Mouse (Mus musculus): Measurements from ENCODE around the gene Rsph14.

Rsph14 gene

DNA sequence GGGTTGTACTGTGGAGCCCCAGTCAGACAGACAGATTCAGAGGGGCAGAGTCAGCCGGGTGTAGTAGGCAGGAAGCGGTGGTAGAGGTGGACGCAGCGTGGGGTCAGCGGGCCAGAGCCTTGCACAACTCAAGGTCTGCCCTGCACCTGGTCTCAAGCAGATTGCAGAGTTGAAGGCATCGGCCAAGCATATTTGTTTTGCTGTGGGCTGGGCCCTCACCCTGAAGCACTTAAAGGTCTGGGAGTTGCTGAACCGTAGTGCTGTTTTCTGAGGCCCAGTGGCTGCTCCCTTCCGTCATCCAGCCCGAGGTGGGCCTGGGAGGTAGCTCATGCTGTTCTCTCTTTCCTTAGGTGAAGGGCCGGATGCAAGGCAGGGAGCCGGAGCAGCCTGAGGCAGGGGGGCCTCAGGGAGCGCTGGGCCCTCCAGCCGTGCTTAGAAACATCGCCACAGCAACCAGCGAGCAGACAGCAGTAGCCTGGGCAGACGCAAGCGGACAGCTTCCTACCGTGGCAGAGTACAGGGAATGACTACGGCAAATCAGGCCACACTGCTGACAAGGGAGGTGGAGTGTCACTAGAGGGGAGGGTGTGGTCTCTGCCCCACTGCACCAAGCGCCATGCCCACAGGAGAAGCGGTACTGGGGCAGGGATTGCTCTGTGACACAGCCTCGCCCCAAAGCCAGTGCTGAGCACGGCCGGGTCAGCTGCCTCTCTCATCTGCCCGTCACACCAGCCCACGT, 41.6 kb downstream of the Rsph14 start:
- no peak for DNase-seq

DNA sequence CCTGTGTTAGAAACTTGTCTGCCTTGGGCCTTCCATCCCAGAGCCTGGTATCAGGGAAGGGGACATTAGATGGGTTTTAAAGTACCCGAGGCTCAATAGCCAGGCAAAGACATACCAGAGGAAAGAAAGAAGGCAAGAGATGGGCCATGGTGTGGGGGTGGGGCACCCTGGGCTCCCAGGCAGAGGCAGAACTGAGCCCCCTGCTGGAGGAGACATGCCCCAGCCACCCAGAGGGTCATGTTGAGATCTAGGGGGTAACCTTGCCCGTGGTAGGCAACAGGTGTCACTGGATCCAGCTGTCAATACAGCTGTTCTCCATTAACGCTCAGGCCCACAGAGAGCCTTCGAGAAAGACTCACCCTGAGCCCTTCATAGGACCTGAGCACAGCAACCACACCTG, 42.6 kb downstream of the Rsph14 start:
- DNase-seq, result no peak

DNA sequence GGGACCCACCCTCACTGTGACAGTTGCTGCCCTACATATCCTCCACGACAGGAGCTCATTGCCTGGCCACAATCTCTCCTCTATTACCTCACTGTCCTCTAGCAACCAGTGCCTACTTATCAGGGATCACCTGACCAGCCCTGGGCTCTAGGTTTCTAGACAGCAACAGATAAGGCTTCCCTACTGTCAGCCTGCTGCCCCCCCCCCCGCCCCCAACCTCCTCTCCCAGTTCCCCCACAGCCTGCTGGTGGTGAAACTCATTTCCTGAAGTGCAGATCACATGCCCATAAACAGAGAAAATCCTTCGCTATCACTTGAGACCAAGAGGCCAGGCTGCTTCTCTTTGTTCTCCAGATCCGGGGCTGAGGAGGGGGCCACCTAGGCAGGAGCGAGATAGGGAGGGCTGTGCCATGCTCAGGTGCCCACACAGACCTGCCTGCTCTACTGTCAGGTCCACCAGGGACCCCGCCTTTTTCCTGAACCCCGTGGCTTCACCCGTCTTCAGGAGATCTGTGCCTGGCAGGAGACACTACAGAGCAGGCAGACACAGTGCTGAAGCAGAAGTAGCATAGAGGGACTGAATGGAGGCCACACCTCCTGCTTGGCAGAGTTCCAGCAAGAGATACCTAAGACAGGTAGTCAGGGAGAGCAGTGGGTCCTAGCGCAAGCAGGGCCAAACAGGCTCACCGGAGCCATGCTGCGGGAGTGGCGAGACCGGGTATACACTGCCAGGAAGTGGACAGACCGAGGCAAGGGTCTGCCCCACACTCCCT, 44.5 kb downstream of the Rsph14 start:
- DNase-seq, result no peak

DNA sequence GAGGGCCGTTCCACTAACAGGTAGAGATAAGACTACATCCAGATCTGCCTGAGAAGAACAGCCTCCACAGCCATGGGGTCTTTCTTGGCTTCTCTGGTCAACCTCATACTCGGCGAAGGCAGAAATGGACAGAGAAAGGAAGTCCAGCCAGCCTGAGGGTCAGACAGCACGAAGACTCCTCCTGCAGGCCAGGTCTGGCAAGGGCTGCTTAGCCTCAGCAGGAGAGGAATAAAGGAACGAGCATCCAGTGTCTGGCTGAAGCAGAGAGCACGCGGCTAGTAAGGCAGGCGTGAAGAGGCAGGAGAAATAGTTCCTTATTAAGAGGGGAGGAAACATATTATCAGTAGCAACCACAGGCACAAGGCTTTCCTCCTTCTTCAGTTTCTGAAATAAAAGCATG, 49.2 kb downstream of the Rsph14 start:
- no peak for DNase-seq

DNA sequence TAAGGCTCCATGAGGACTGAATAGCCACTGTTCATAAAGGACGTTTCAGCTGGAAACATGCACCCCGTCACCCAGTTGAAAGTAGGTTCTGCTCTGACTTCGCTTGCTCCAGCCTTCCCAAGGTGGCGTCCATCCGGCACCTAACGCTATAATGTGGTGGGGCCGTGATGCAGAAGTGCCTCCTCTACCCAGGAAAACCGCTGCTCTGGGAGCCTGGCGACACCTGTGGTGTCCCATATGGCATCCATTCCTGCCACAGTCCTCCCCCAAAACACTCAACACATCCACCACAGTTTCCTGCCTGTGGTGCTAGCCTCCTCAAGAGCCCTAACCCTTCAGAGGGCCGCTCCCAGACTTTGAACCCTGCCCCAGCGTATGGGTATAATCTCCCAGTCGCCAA, 51.2 kb downstream of the Rsph14 start:
- no peak for DNase-seq

DNA sequence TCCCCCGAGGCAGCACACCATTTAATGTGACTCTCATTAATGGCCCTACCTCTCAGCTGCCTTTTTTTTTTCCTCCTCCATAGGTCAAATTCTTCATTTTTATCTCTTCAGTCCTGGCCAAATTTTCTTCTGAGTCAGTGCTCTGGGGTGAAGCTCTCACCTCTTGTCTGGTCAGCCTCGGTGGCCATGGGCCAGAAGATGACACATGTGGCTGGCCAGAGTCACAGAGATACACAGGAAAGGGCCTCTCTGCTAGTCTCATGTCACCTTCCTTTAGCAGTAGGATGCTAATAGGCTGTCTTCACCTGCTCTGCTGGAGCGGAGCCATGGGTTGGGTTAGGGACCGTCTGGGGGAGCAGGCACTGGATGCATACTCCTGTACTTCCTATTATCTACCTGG, 54.3 kb downstream of the Rsph14 start:
- DNase-seq, result peak in 1 of 2 experiments; percentile 41

DNA sequence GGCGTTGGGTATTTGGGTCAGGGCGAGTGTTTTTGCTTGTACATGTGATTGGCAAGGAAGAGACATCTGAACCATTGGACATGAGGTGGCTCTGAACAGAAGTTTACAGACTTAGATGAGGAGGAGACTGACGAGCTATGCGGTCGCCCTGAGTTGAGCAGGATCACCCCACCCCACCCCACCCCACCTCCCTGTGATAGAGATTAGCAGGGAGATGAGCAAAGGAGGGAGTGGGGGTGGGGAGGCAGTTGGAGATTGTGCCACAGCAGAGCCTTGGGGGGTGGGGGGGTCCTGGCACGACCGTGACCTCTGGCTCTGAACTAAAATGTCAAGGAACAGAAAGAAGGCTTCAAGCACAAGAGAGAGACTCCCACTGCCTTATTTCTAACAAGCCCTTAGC, 56.0 kb downstream of the Rsph14 start:
- DNase-seq, result no peak

DNA sequence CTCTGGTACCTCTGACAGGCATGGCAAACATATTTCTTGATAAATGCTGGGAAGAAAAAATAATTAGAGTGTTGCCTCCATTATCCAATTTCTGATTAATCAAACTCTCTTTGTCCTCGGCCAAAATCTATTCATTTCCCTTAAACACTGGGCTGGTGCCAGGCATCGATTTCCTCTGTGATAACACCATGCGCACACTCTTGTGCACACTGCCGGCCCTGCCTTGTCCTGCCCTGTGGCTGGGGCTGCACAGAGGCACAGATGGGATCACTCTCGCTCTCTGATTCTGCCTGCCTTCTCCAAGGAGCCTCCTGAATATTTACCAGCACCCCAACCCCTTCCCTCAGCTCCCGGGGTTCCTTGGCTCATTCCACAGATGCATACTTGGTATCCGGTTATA, 56.8 kb downstream of the Rsph14 start:
- no peak for DNase-seq

DNA sequence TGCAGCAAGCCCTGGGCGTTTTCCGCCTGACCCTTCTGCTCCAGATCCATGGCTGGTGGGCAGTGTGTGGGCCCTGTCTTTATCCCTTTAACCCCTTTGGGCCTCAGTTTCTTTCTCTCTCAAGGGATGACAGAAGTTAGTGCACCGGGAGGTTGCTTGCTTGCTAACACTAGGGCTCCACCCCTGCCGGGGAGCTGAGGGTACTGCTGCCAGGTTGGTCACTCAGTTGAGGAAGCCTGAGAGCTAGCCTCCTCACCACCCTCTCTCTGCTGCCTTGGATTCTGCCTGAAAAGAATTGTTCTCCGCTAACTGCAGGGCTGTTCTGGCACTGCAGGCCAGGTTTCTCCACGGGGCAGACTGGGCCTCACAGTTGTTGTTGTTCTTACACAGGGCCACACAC, 59.4 kb downstream of the Rsph14 start:
- DNase-seq, result no peak

DNA sequence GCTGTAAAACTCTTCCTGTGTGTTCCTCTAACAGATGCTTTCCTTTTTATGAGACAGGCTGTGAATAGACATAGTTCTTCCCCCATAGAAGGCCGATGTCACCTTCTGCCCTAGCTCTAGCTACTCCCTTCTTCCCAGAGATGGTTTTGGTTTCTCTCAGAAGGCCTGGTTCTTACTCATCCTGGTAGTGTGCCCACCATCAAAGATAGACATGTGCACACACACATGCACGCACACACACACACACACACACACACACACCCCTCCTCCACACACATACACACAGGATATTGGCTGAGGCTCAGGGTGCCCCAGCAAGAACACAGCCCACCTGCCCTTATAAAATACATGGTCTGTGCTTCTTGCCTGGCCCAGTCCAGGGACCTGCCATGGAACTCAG, 63.1 kb downstream of the Rsph14 start:
- DNase-seq, result no peak

DNA sequence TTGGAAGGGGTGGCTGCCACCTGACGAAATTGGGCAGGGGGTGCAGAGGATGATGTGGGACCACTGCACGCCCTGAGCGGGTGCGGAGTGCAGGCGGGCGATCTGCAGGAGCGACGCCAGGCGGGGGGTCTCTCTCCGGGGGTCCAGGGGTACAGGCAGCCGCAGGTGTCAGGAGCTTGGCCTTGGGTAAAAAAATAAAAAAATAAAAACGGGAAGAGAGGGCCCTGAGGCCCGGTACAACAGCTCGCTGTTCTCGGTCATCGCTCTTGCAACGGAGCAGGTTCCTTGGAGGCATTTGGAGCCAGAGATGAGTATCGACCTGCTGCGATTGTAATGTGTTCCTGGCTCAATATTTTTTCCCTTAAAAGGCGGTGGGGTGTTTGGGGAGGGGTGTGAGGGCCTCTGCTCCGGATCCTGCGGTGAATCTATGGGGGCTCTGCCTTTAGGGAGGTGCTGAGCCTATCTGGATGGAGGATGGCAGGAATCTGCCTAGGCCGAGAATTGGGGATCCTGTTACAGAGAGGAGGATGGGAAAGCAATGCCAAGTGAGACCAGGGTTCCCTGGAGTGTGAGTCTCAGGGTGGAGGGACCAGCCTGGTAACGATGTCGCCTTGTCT, 64.6 kb downstream of the Rsph14 start:
- peak; percentile 59 to 63 for DNase-seq

DNA sequence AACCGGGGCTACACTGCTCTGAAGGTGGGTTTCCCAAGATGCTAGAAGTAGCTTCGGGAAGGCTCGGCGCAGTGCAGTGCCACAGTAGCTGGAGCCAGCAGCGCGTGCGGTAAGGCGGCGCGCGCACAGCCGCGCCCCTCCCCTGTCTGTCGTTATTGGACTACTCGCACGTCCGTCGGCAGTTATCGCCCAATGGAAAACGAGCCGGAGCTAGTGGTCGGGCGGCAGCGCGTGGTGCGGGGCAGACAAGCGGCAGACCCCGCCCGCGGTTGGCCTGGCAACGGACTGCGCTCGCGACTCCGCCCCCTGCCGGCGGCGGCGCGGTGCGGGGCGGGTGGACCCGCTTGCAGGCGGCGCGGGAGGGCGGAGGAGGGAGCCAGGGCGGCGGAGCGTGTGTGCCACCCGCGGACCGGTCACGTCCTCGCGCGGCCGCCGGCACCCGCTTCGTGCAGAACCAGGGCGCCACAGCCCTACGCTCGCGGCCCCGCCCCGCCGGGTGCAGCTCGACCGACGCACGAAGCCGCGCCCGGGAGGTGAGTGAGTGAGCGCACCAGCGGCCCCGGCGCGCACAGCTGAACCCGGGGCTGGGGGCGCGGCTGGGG, 65.4 kb downstream of the Rsph14 start, which contains the start of gene Gnaz:
Gnaz (plus strand) TSS at position 328 of the 602 bp plus-strand sequence.
- peak; percentile 99 for DNase-seq

DNA sequence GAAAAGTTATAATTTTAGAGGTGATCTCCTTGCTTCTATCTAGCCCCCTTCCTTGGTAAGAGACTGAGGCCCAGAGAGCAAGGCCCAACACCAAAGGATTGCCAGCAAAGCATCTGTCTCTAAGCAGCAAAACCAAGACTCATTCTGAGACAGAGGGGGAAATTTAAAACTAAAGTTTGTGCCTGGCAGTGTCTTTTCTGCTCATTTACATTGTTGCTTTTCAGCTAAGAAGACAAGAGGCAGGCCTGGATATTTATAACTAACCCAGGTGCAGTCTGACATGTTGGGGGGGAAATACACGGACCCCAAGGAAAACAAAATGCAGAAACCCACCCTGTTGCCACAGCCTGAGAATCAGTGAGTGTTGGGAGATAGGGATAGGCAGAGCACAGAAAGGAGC, 68.0 kb downstream of the Rsph14 start:
- DNase-seq, result no peak

DNA sequence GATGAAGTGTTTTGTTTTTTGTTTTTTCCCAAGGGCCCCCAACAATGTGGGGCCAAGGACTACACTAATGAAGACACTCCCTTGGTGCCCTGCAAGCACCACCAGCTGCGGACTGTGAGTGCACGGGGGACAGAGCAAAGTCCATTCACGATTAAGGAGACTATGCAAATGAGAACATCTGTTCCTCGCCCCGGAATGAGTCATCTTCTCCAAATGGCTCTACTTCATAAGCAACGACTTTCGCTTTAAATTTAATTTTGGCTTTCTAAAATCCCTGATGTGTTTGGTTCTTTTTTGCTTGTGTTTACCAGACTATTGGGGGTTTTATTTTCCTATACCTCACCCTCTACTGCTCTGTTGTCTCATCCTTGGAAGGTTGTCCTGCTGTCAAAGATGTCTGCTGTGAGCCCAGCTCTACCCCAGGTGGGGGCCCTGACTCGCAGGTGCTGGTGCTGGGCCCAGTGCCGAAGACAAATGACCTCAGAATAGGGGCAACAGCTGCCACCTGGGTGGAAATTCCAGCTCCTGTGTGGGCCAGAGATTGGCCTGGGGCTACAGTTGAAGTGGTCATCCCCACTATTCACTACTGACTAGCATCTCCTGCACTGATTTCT, 79.4 kb downstream of the Rsph14 start:
- no peak for DNase-seq

DNA sequence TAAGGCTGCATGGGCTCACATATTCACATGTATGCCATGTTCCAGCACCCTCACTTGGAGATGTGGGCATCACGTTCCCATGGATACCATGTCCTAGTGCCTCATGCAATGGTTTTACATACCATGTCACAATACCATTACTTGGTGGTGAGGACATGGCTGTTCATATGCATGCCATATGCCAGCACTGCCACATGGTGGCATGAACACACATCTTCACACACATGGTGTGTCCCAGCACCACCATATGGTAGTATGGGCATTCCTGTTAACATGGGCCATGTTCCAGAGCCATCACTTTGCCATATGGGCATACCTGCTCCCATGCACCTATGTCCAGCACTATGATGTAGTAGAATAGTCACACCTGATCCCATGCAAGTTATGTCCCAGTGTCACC, 91.6 kb downstream of the Rsph14 start:
- no peak for DNase-seq

DNA sequence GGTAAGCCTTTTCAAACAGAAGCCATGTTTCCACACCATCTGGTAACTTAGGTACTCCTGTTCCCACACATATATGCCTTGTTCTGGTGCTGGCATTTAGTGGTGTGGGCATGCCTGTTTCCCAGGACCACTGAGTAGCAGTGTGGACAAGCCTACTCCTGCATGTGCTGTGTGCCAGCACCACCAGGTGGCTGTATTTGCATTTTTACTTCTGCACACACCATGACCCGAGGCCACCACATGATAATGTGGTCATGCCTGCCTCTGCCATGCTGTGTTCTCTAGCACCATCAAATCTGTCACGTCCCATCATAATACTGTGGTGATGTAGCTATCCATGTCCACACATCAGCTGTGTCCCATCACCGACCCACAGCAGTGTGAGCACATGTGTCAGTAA, 93.1 kb downstream of the Rsph14 start:
- no peak for DNase-seq

DNA sequence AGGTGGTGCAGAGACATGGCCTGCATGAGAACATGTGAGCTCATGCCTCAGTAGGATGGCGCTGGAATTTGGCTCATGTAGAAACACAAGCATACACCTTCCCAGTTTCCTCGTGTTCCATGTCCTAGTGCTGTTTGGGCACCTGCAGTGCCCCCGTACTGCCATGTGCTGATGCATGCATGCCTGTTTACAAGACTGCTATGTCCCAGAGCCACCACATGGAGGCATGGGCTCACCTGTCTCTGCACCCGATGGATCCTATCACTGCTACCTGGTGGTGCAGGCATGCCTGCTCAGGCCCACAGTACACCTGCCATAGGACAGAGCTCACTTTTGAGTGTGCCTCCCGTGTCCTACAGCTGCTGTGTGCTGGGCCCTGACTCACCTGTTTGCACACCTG, 94.0 kb downstream of the Rsph14 start:
- DNase-seq, result no peak

DNA sequence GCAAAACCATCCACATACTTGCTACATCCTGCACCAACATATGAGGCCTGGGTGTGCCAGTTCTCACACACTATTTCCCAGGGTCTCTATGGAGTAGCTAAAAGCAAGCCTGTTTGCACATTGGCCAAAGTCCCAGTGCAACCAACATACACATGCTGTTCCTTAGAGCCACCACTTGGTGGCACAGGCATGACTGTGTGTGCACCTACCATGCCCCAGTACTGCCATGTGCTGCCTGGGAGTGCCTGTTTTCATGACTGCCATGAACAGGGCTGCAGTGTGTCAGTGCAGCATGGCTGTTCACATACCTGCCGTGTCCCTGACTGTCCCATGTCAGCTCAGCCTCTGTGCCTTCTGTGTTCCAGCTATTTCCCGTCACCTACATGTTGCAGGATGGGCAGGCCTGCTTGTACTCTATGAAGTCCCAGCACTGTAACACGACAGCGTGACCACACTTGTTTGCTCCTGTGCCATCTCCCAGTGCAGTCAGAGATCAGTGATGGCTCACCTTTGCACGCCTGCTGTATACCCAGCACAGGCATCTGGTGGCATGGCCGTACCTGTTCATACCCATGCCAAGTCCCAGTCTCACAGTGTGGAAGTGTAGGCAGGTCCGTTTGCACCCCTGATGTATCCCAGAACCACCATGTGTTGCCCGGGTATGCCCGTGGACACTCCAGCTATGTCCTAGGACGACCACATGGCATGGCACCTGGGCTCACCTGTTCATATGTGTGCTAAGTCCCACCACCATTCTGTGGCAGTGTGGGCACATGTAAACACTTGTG, 95.2 kb downstream of the Rsph14 start:
- no peak for DNase-seq

DNA sequence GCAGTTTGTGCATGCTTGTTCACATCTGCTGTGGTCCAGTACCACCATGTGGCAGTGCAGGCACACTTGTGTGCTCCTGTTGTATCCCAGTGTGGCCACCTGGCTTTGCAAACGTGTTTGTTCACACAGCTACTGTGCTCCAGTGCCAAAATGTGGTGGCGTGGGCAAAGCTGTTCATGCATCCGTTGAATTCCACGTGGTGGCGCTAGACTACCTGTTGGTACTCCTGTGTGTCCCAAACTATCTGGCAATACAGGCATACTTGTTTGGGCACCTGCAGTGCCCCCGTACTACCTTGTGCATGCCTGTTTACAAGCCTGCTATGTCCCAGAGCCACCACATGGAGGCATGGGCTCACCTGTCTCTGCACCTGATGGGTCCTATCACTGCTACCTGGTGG, 97.4 kb downstream of the Rsph14 start:
- peak in 1 of 2 experiments; percentile 33 for DNase-seq

DNA sequence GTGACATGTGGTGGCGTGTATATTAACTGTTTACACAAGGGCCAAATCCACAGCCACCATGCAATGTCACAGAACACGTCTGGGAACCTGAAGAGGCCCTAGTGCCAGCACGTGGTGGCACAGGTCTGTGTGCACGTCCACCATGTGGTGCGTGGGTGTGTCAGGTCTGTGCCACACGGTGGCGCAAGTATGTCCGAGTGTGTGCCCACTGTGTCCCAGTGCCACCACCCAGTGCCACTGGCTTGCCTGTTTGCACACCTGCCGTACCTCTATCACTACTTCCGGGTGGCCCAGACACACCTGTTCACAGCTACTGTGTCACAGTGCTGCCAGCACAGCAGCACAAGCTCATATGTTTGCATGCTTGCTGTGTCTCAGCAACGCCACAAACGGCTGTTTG, 97.9 kb downstream of the Rsph14 start:
- no peak for DNase-seq

DNA sequence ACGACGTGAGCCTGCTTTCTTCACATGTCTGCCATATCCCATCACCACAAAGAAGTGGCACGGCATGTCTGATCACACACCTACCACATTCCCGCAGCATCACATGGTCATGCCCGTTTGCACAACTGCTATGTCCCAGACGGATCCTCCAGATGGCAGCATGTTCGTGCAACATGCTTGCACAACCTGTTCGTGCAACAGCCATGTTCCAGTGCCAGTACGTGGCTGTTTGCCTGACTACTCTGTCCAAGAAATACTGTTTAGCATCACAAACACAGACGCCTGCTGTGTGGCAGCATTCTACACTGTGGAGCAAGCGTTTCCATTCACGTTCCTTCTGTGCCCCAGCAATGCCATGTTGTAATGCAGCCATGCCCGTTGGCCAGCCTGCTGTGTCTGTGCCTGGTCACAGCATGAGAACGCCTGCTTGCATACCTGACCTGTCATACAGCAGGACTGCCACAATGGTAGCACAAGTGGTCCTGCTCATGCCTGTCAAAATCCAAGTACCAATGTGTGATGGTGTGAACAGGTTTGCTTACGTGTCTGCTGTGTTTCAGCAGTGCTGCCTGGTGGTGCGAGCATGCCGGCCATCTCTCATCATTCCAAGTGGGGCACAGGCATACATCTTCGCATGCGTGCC, 98.7 kb downstream of the Rsph14 start:
- no peak for DNase-seq

DNA sequence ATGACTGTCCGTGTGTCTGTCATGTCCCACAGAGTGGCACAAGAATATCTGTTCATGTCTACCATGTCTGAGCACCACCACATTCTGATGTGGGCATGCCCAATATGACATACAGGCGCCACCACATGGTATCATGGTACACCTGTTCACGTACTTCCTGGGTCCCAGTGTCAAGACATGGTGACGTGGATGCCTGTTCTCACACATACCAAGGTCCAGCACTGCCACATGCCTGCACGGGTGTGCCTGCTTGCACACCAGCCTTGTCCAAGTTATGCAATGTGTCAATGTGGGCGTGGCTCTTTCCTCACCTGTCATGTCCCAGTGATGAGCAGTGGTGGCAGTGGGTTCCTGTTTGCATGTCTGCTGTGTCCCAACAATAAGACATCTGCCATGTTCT, 99.9 kb downstream of the Rsph14 start:
- no peak for DNase-seq

All from cerebellum, adult 18-20 months (tissue).